Mouse (Mus musculus) gastrocnemius, postnatal 36 days (tissue): ENCODE measurements at regions not wholly inside any gene's neighbourhood (a gene's known extent, or its start where the extent isn't known, plus 50 kb on each side); places are given as distances from the start of the nearest gene placed in this dataset.
"Not testable (repeated sequence)": the region's sequence is repeated elsewhere in the genome, so short reads cannot be mapped to it uniquely, and the experiment has no call there.

Experiments
- DNase-seq, 2 experiments: peaks; one replicate each; pipeline ENCODE4 v3.0.0; 2022
- intact Hi-C: fragments of 180-260 bp; cut with DNase I; formaldehyde crosslinking; loops from one replicate; pipeline ENCODE4 v1.15.1; 2025

DNA sequence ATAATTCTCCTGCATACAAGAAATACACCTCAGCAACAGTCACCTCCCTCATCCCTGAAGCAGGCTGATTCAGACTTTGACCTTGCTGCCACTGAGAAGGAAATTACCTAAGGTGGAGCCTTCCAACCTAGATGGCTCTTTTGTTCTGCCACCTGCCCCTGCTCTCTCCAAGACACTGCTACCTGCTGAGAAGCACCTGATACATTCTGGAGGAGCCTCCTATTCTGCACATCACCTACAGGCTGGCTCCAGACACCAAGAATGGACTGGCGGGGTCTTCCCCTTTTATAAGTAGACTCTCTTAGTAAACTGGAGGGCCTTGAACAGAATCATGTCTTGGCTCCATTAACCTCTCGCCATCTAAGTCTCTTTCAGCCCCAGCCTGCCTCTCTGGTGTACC, 1149.5 kb upstream of the 2610301B20Rik start:
- intact Hi-C loops, DNase-seq: not testable (repeated sequence)

- DNase-seq = no peak
- intact Hi-C loops = no loop called here
These were observed 1136.6 kb upstream of the 2610301B20Rik start for GRCm38 (mm10) chr4:9737691-9738090.

DNA sequence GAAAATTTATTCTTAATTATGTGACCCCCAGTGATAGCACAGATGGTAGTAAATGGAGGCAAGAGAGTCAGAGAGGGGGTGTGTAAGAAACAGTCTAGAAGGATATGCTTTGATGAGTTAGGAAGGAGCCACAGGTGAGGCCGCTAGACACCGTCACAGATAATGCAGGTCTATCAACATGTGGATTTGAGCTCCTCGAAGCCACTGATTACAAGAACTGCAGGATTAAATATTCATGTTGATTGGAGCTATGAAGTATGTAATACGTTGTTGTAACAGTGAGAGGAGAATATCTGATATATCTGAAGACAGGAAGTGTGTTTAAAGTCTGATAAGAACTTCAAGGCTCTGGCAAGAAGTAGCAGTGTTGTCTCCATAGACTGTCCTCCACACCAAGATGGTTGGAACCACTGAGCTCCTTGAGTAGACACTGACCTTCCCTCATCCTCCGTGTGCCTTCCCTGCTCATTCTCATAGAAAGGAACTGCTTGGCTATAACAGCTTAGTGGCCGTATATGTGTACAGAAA, 1126.8 kb upstream of the 2610301B20Rik start:
- no peak for DNase-seq
- intact Hi-C loops = no loop called here

DNA sequence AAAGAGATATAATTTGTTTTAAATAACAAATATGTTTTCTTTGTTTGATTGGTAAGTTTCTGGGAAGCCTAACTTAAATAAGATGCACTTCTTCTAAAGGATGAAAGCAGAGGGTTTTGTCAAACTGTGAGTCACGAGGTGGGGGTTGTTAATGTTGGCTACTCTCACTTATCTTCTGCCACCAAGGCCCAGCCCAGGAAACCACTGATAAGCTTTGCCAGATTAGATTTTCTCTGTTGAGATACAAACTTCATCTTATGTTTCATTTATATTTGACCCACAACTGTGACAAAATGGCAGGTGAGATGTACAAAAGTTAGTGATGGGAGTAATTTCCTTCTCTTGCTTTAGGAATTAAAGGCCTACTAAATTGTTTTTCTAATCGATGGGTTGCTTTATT, 1126.2 kb upstream of the 2610301B20Rik start:
- DNase-seq = no peak
- intact Hi-C loops = no loop called here

DNA sequence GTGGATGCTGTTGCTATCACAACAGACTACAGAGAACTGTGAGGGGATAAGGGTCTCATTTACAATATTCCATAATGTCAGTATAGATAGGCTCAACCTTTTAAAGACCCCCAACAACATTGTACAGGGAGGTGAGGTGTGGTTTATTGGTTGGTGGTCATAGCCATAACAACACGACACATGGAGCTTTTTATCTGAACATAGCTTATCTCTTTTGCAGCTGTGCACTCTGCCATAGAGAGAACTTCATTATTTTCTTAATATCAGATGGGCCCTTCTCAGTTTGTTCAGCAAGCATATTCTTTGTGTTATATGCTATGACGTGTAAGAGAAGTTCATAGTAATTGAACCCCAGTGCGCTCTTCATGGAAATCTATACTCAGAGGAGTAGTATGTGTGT, 1124.4 kb upstream of the 2610301B20Rik start:
- no peak for DNase-seq
- intact Hi-C loops = no loop called here

- intact Hi-C loops = no loop called here
- DNase-seq = no peak
These were observed 1123.9 kb upstream of the 2610301B20Rik start for GRCm38 (mm10) chr4:9750404-9750803.

- intact Hi-C loops = no loop called here
- no peak for DNase-seq
These were observed 1111.0 kb upstream of the 2610301B20Rik start for GRCm38 (mm10) chr4:9763321-9763720.

GRCm38 (mm10) chr4:9769633-9770205, 1104.6 kb upstream of the 2610301B20Rik start:
- no peak for DNase-seq
- intact Hi-C loops = loop anchor here (2.0 to 10.0 kb wide), 3 partner anchors 92 to 635 kb away; no protein-coding TSS in a partner anchor

GRCm38 (mm10) chr4:9770372-9771102, 1103.8 kb upstream of the 2610301B20Rik start:
- intact Hi-C loops = loop anchor here (2.0 to 10.0 kb wide), 3 partner anchors 93 to 636 kb away; no protein-coding TSS in a partner anchor
- DNase-seq = peak; percentile 34 to 62

GRCm38 (mm10) chr4:9771103-9771474, 1103.2 kb upstream of the 2610301B20Rik start:
- intact Hi-C loops = loop anchor here (2.0 to 10.0 kb wide), 3 partner anchors 94 to 636 kb away; no protein-coding TSS in a partner anchor
- DNase-seq = no peak

DNA sequence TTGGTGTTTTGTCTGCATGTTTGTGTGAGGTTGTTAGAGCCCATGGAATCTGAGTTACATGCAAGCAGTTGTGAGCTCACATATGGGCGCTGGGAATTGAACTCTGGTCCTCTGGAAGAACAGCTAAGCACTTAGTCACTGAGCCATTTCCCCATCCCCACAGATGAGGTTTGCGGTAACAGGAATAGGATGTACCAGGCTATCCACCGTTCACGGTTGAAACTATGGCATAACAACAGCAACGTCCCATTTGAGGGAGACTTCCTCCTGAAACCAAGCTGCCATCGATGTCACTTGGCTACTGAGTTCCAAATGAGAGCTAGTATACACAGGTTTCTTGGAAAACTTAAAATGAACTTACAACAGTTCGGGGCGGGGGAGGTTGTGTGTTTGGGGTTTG, 1095.9 kb upstream of the 2610301B20Rik start:
- intact Hi-C loops = loop anchor here (10.0 kb wide), 1 partner anchor 644 kb away; no protein-coding TSS in a partner anchor
- no peak for DNase-seq

DNA sequence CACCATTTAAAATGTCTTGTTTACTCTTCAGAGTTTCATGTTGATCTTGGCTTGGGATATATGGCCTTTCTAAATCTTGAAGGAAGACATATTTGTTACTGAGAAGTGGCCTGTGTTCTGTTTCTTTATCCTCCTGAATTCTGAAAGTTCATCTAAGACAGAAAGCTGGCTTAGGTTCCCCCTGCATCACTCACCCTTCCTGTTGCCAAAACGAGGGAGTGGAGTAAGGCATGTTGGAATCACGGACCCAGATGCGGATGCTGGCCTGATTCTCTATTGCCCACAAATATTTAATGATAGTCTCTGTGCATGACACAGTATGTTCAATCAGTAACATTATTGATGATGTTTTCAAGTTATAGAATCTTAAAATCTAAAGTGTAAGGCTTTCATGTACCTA, 1094.7 kb upstream of the 2610301B20Rik start:
- no peak for DNase-seq
- intact Hi-C loops = loop anchor here (10.0 kb wide), 1 partner anchor 645 kb away; no protein-coding TSS in a partner anchor

- intact Hi-C loops = no loop called here
These were observed 1094.1 kb upstream of the 2610301B20Rik start for GRCm38 (mm10) chr4:9780179-9780578.

GRCm38 (mm10) chr4:9781318-9781717, 1093.0 kb upstream of the 2610301B20Rik start:
- intact Hi-C loops = no loop called here
- no peak for DNase-seq

More at GRCm38 (mm10) chr4:9780179-9780578, 1094.1 kb upstream of the 2610301B20Rik start:
- DNase-seq = peak; percentile 47 to 55

DNA sequence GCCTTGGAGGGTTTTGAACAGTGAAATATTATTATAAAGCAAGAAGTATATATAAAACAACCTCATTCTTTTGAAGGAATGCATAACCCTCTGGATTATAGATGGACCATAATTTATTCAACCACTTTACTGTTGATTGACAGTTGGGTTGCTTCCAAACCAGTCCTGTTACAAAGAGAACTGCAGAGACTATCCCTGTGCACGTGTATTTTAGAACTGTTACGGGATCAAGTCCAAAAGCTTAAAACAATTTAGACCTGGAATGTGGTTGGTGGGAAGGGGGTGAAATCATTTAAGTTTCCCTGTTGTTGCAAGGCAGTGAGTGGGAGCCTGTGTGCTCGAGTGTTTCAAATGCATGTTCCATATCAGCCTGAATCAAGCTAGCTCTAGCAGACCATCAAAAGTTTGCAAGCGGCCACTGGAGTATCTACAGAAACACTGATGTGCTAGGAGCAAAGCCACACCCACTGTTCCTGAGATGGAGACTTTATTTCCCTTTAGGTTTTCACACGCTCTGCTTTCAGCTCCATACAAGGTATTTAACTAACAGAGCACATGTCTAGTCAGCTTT, 1086.4 kb upstream of the 2610301B20Rik start:
- intact Hi-C loops = no loop called here
- DNase-seq = no peak

- intact Hi-C loops = no loop called here
- DNase-seq = peak; percentile 16 to 43
These were observed 1083.8 kb upstream of the 2610301B20Rik start for GRCm38 (mm10) chr4:9790478-9790877.
